Mouse (Mus musculus) erythroblast, adult 5-6 weeks (primary cell): Measurements from ENCODE around the gene Ccdc7b. TPM values are rescaled to one million over a fixed set of nuclear protein-coding genes. Genes with fewer than 3 reads are reported as not detected.
"Not testable (repeated sequence)": the region's sequence is repeated elsewhere in the genome, so short reads cannot be mapped to it uniquely, and the experiment has no call there.

Source experiments
- ATAC-seq: replicated peaks from 2 replicates; pipeline ENCODE4 v1.8.0; 2016; ENCODE audit warnings: moderate number of reproducible peaks, mild to moderate bottlenecking, moderate TSS enrichment, inconsistent platforms; ENCODE audit not compliant: poor library complexity, low FRiP score, severe bottlenecking
- total RNA-seq, 2 experiments: library from RNA; stranded (forward) in 1 of 2; stranded (reverse) in 1 of 2; fragments of 150-400 nt in 1 of 2; fragments of 200-764, 138-1000 nt in 1 of 2; gene quantifications; 2 replicates each; pipeline versions ENCODE4 v1.2.3 to v1.2.4; 2015 to 2017; ENCODE audit warnings: low replicate concordance in 2 of 2

Gene Ccdc7b
- not detected in 2 replicates for total RNA-seq (2015; ENCODE audit: low replicate concordance)
- total RNA-seq (2017; ENCODE audit: low replicate concordance) = not detected in 2 replicates

GRCm38 (mm10) chr8:129066834-129067233 lies at the start of gene Ccdc7b:
TSS of gene Ccdc7b (plus strand) at chr8:129067134.
- ATAC-seq = not testable (repeated sequence)

- not testable (repeated sequence) for ATAC-seq
These were observed 1.5 kb upstream of the Ccdc7b start, which contains the start of gene Ccdc7a for GRCm38 (mm10) chr8:129065417-129065816. TSS of gene Ccdc7a (minus strand) at chr8:129065517.

DNA sequence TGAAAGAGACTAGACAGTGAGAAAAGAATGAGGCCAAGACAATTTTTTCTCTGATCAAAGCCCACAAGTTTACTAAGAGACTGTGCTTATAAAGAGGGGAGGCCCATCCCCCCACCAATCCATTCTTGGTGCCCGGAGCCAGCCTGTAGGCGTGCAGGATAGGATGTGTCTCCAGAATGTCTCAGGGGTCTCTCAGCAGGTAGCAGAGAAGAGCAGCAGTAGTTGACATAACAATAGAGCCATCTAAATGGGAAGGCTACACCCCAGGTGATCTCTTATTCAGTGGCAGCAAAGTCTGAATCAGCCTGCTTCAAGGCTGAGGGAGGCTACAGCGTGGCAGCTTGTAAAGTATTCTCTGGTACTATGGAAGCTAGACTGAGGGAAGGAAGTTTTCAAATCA lies 48.8 kb downstream of the Ccdc7b start:
- not testable (repeated sequence) for ATAC-seq

DNA sequence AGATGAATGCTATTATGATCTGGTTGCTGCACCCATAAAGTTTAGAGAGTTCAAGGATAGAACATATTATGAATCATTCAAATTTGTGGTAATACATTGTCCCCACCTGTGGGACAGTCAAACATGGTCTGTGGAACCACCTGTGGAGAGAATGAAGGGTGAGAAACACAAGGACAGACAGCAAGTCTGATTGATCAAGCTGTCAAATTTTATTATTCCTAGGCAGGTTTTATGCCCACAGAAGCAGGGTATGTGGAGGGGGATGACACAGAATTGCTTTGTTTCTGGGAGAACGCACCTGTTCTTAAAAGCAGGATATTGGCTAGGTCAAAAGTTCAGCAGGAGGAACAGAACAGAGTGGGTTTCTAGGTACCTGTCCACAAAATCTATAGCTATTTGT lies 64.6 kb downstream of the Ccdc7b start, which contains the start of gene Gm10999:
Gene Gm10999 (minus strand): TSS at position 101 of the 400 bp plus-strand sequence.
- ATAC-seq = no peak

DNA sequence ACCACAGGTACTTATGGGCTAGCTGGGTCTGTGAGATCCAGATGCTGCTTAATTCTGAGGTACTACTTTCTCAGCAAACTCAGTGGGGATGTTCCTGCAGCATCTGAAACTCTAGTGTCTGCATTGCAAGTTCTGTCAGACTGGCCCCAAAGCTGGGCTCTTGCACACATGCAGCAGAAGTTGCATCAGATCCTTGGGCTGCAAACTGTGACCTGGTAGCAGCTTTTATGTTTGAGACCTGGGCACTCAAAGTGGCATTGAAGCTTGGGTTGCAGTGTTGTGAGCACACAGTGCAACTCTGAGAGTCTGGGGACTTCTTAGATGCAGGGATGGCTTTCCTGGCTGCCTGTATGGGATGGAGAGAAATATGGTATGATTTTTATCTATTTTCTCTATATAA lies 66.5 kb downstream of the Ccdc7b start:
- ATAC-seq = no peak

Other genes starting within 250 kb of the Ccdc7b start
- not detected in 2 replicates for gene Ccdc7a, start 1.6 kb upstream of the Ccdc7b start, total RNA-seq (2015; ENCODE audit: low replicate concordance)
- not detected in 2 replicates for gene Ccdc7a, start 1.6 kb upstream of the Ccdc7b start, total RNA-seq (2017; ENCODE audit: low replicate concordance)
- not detected in 2 replicates for gene Gm10999, start 64.5 kb downstream of the Ccdc7b start, total RNA-seq (2015; ENCODE audit: low replicate concordance)
- not detected in 2 replicates for gene Gm10999, start 64.5 kb downstream of the Ccdc7b start, total RNA-seq (2017; ENCODE audit: low replicate concordance)
- 1.9 and 2.5 TPM in 2 replicates for gene 2610044O15Rik8, start 167.3 kb downstream of the Ccdc7b start, total RNA-seq (2015; ENCODE audit: low replicate concordance)
- gene 2610044O15Rik8, start 167.3 kb downstream of the Ccdc7b start, total RNA-seq (2017; ENCODE audit: low replicate concordance) = 4.2 and 7.9 TPM in 2 replicates